Mouse (Mus musculus): ENCODE measurements at regions not wholly inside any gene's neighbourhood (a gene's known extent, or its start where the extent isn't known, plus 50 kb on each side); places are given as distances from the start of the nearest gene placed in this dataset.

GRCm38 (mm10) chr16:30821911-30822578 lies 222.5 kb downstream of the Fam43a start:
- ATAC-seq (ENCODE audit: insufficient read depth, low FRiP score, low TSS enrichment) (no peak), DNase-seq (ENCODE audit: low spot score) (no peak)
- Histone ChIP-seq H3K4me3 (ENCODE audit: low read depth, low read length) (no peak overlapping the region), H3K4me2 (ENCODE audit: low read depth) (no peak overlapping the region), H3K9me3 (ENCODE audit: control insufficient read depth, low read length) (no peaks in the 10 kb centered on the region), H3K9ac (ENCODE audit: low read length) (no peak overlapping the region), H3K27ac (ENCODE audit: low read depth, low read length) (no peak overlapping the region), H3K27me3 (ENCODE audit: control insufficient read depth, insufficient read depth, low read length) (no peaks in the 10 kb centered on the region), H3K4me1 (ENCODE audit: control insufficient read depth, insufficient read depth, low read length) (peaks cover 10% of the 10 kb centered on the region; the same call in 1 of the 2 replicates), H3K36me3 (ENCODE audit: control insufficient read depth, insufficient read depth, low read length) (no peaks in the 10 kb centered on the region)
- 63% methylated on average over 13 of the region's 13 CpGs for WGBS

- H3K4me1 ChIP-seq (ENCODE audit: control insufficient read depth, insufficient read depth, low read length), result peaks cover 6% of the 10 kb centered on the region; the same call in 1 of the 2 replicates
- H3K27me3 ChIP-seq (ENCODE audit: control insufficient read depth, insufficient read depth, low read length), result no peaks in the 10 kb centered on the region
- ATAC-seq (ENCODE audit: insufficient read depth, low FRiP score, low TSS enrichment) (no peak), DNase-seq (ENCODE audit: low spot score) (no peak)
- 53% methylated on average over 3 of the region's 3 CpGs for whole genome bisulfite sequencing
- no peaks in the 10 kb centered on the region for H3K9me3 ChIP-seq (ENCODE audit: control insufficient read depth, low read length)
- H3K4me2 ChIP-seq (ENCODE audit: low read depth), result no peak overlapping the region
- no peak overlapping the region for H3K9ac ChIP-seq (ENCODE audit: low read length)
- no peak overlapping the region for H3K27ac ChIP-seq (ENCODE audit: low read depth, low read length)
- no peak overlapping the region for H3K4me3 ChIP-seq (ENCODE audit: low read depth, low read length)
- H3K36me3 ChIP-seq (ENCODE audit: control insufficient read depth, insufficient read depth, low read length), result no peaks in the 10 kb centered on the region
These were observed 226.6 kb downstream of the Fam43a start for GRCm38 (mm10) chr16:30826128-30826527.

DNA sequence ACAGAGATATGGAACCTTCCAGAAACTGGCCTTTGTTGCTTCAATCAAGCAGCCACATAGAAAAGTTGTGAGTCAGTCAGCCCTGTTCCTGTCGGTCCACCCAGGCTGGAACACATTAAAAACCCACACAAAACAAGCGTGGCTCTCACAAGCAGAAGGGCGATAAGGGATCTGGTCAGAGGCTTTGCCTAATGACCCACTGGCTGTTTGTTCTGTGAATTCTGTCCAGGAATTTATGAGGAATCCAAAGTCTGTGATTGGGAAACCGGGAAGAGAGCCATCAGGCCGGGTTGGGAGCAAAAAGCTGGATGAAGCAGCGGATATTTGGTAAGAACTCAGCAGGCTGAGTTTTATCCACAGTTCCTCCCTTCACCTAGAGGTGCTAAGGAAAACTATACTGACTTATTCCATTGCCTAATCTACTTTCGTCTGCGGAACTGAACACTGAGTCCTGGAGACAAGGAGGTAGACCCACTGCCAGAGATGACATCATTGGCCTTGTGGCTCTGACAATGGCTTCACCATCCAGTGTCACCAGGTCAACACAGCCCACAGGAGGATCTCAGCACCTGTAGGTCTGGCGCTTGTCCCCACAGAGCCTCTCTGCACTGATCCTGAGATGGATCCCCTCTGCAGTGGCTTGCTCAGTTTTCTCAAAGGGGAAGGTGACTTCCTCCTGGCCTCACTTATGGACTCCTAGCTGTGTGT lies 228.5 kb downstream of the Fam43a start:
- H3K4me1 ChIP-seq (ENCODE audit: control insufficient read depth, insufficient read depth, low read length), result no peaks in the 10 kb centered on the region
- ATAC-seq (ENCODE audit: insufficient read depth, low FRiP score, low TSS enrichment) (no peak), DNase-seq (ENCODE audit: low spot score) (no peak)
- H3K4me2 ChIP-seq (ENCODE audit: low read depth), result no peak overlapping the region
- H3K4me3 ChIP-seq (ENCODE audit: low read depth, low read length), result no peak overlapping the region
- no peaks in the 10 kb centered on the region for H3K27me3 ChIP-seq (ENCODE audit: control insufficient read depth, insufficient read depth, low read length)
- WGBS, result 91% methylated on average over 9 of the region's 9 CpGs
- no peak overlapping the region for H3K27ac ChIP-seq (ENCODE audit: low read depth, low read length)
- H3K9me3 ChIP-seq (ENCODE audit: control insufficient read depth, low read length), result no peaks in the 10 kb centered on the region
- H3K36me3 ChIP-seq (ENCODE audit: control insufficient read depth, insufficient read depth, low read length), result no peaks in the 10 kb centered on the region
- H3K9ac ChIP-seq (ENCODE audit: low read length), result no peak overlapping the region

GRCm38 (mm10) chr16:30834561-30834960 lies 235.0 kb downstream of the Fam43a start:
- DNase-seq (ENCODE audit: low spot score), result no peak
- H3K36me3 ChIP-seq (ENCODE audit: control insufficient read depth, insufficient read depth, low read length), result no peaks in the 10 kb centered on the region
- no peaks in the 10 kb centered on the region for H3K9me3 ChIP-seq (ENCODE audit: control insufficient read depth, low read length)
- H3K4me3 ChIP-seq (ENCODE audit: low read depth, low read length), result no peak overlapping the region
- no peaks in the 10 kb centered on the region for H3K27me3 ChIP-seq (ENCODE audit: control insufficient read depth, insufficient read depth, low read length)
- WGBS, result 51% methylated on average over 3 of the region's 3 CpGs
- no peak overlapping the region for H3K4me2 ChIP-seq (ENCODE audit: low read depth)
- no peaks in the 10 kb centered on the region for H3K4me1 ChIP-seq (ENCODE audit: control insufficient read depth, insufficient read depth, low read length)
- ATAC-seq (ENCODE audit: insufficient read depth, low FRiP score, low TSS enrichment), result no peak
- no peak overlapping the region for H3K27ac ChIP-seq (ENCODE audit: low read depth, low read length)
- no peak overlapping the region for H3K9ac ChIP-seq (ENCODE audit: low read length)

DNA sequence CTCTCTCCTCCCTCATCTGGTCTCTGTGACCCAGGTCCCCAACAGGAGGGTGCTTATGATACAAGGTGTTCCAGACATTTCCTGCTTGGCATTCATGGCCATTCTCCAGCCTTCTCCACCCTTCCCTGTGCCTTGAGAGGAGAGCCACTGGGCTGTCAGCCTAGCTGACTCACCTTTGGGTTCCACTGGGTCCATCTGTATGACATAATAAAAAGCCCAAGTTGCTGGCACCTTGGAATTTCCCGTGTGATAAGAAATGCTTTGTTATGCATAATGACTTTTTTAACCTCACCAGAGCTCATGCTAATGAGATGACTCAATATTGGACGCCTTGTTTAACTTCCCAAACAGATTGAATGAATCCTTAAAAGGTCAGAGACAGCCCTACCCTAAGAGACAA lies 236.2 kb downstream of the Fam43a start:
- Histone ChIP-seq H3K4me3 (ENCODE audit: low read depth, low read length) (no peak overlapping the region), H3K9me3 (ENCODE audit: control insufficient read depth, low read length) (no peaks in the 10 kb centered on the region), H3K4me1 (ENCODE audit: control insufficient read depth, insufficient read depth, low read length) (no peaks in the 10 kb centered on the region), H3K4me2 (ENCODE audit: low read depth) (no peak overlapping the region), H3K36me3 (ENCODE audit: control insufficient read depth, insufficient read depth, low read length) (no peaks in the 10 kb centered on the region), H3K27me3 (ENCODE audit: control insufficient read depth, insufficient read depth, low read length) (no peaks in the 10 kb centered on the region), H3K9ac (ENCODE audit: low read length) (no peak overlapping the region), H3K27ac (ENCODE audit: low read depth, low read length) (no peak overlapping the region)
- DNase-seq (ENCODE audit: low spot score) (no peak), ATAC-seq (ENCODE audit: insufficient read depth, low FRiP score, low TSS enrichment) (no peak)
- 51% methylated on average over 2 of the region's 2 CpGs for WGBS

- 79% methylated on average over 2 of the region's 2 CpGs for WGBS
- Histone ChIP-seq H3K9me3 (ENCODE audit: control insufficient read depth, low read length) (no peaks in the 10 kb centered on the region), H3K27ac (ENCODE audit: low read depth, low read length) (no peak overlapping the region), H3K27me3 (ENCODE audit: control insufficient read depth, insufficient read depth, low read length) (no peaks in the 10 kb centered on the region), H3K4me1 (ENCODE audit: control insufficient read depth, insufficient read depth, low read length) (no peaks in the 10 kb centered on the region), H3K4me3 (ENCODE audit: low read depth, low read length) (no peak overlapping the region), H3K9ac (ENCODE audit: low read length) (no peak overlapping the region), H3K4me2 (ENCODE audit: low read depth) (no peak overlapping the region), H3K36me3 (ENCODE audit: control insufficient read depth, insufficient read depth, low read length) (no peaks in the 10 kb centered on the region)
- DNase-seq (ENCODE audit: low spot score) (no peak), ATAC-seq (ENCODE audit: insufficient read depth, low FRiP score, low TSS enrichment) (no peak)
These were observed 238.4 kb downstream of the Xxylt1 start for GRCm38 (mm10) chr16:30842831-30843230.

GRCm38 (mm10) chr16:30852595-30852994 lies 228.6 kb downstream of the Xxylt1 start:
- Histone ChIP-seq H3K4me3 (ENCODE audit: low read depth, low read length) (no peak overlapping the region), H3K9me3 (ENCODE audit: control insufficient read depth, low read length) (no peaks in the 10 kb centered on the region), H3K4me2 (ENCODE audit: low read depth) (no peak overlapping the region), H3K9ac (ENCODE audit: low read length) (no peak overlapping the region), H3K27ac (ENCODE audit: low read depth, low read length) (no peak overlapping the region), H3K36me3 (ENCODE audit: control insufficient read depth, insufficient read depth, low read length) (no peaks in the 10 kb centered on the region), H3K27me3 (ENCODE audit: control insufficient read depth, insufficient read depth, low read length) (no peaks in the 10 kb centered on the region), H3K4me1 (ENCODE audit: control insufficient read depth, insufficient read depth, low read length) (no peaks in the 10 kb centered on the region)
- DNase-seq (ENCODE audit: low spot score) (no peak), ATAC-seq (ENCODE audit: insufficient read depth, low FRiP score, low TSS enrichment) (no peak)
- WGBS, result 77% methylated on average over 1 of the region's 1 CpGs

DNA sequence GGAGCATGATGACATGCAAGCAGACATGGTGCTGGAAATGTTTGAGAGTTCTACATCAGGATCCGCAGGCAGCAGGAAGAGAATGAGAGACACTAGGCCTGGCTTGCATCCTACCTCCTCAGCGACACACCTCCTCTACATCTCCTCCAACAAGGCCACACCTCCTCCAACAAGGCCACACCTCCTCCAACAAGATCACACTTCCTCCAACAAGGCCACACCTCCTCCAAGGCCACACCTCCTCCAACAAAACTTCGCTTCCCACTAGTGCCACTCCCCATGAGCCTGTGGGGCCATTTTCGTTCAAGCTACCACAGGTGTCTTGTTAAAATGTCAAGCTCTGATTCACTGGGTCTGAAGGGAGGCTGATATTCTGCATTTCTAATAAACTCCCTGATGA lies 226.5 kb downstream of the Xxylt1 start:
- no peaks in the 10 kb centered on the region for H3K9me3 ChIP-seq (ENCODE audit: control insufficient read depth, low read length)
- ATAC-seq (ENCODE audit: insufficient read depth, low FRiP score, low TSS enrichment), result no peak
- H3K9ac ChIP-seq (ENCODE audit: low read length), result no peak overlapping the region
- H3K36me3 ChIP-seq (ENCODE audit: control insufficient read depth, insufficient read depth, low read length), result no peaks in the 10 kb centered on the region
- H3K27ac ChIP-seq (ENCODE audit: low read depth, low read length), result no peak overlapping the region
- H3K4me3 ChIP-seq (ENCODE audit: low read depth, low read length), result no peak overlapping the region
- no peaks in the 10 kb centered on the region for H3K4me1 ChIP-seq (ENCODE audit: control insufficient read depth, insufficient read depth, low read length)
- no peaks in the 10 kb centered on the region for H3K27me3 ChIP-seq (ENCODE audit: control insufficient read depth, insufficient read depth, low read length)
- no peak for DNase-seq (ENCODE audit: low spot score)
- H3K4me2 ChIP-seq (ENCODE audit: low read depth), result no peak overlapping the region
- 82% methylated on average over 4 of the region's 4 CpGs for WGBS

- Histone ChIP-seq H3K9me3 (ENCODE audit: control insufficient read depth, low read length) (no peaks in the 10 kb centered on the region), H3K9ac (ENCODE audit: low read length) (no peak overlapping the region), H3K27ac (ENCODE audit: low read depth, low read length) (no peak overlapping the region), H3K4me2 (ENCODE audit: low read depth) (no peak overlapping the region), H3K36me3 (ENCODE audit: control insufficient read depth, insufficient read depth, low read length) (no peaks in the 10 kb centered on the region), H3K4me1 (ENCODE audit: control insufficient read depth, insufficient read depth, low read length) (no peaks in the 10 kb centered on the region), H3K4me3 (ENCODE audit: low read depth, low read length) (no peak overlapping the region), H3K27me3 (ENCODE audit: control insufficient read depth, insufficient read depth, low read length) (no peaks in the 10 kb centered on the region)
- 87% methylated on average over 2 of the region's 2 CpGs for whole genome bisulfite sequencing
- DNase-seq (ENCODE audit: low spot score), result no peak
- no peak for ATAC-seq (ENCODE audit: insufficient read depth, low FRiP score, low TSS enrichment)
These were observed 223.6 kb downstream of the Xxylt1 start for GRCm38 (mm10) chr16:30857656-30858055.

Data from neural tube, embryonic 11.5 days (tissue).